Mouse (Mus musculus) heart, embryonic 11.5 days (tissue): ENCODE measurements around the gene Mapk9. TPM values are rescaled to one million over a fixed set of nuclear protein-coding genes. Genes with fewer than 3 reads are reported as not detected.

Experiments used
- ATAC-seq: fragments of 200-750 bp; cut with Nextera tagmentation; replicated peaks from 2 replicates; pipeline ENCODE4 v1.8.0; 2017; ENCODE audit warnings: moderate library complexity; ENCODE audit not compliant: insufficient number of reproducible peaks, low FRiP score, low TSS enrichment
- H3K27ac ChIP-seq: fragments of 300-500 bp; sonication (generic); 2 replicates; pipeline ENCODE4 v1.5.1; 2014; ENCODE audit warnings: mild to moderate bottlenecking, low read depth, low read length
- H3K27me3 ChIP-seq: fragments of 300-500 bp; sonication (generic); 2 replicates; pipeline ENCODE4 v1.6.1; 2014; ENCODE audit warnings: mild to moderate bottlenecking, low read length, mixed read lengths; ENCODE audit not compliant: control insufficient read depth, insufficient read depth
- H3K36me3 ChIP-seq: fragments of 300-500 bp; sonication (generic); 2 replicates; pipeline ENCODE4 v1.6.1; 2014; ENCODE audit warnings: mild to moderate bottlenecking, low read length, moderate library complexity, mixed read lengths; ENCODE audit not compliant: control insufficient read depth, insufficient read depth
- H3K4me1 ChIP-seq: fragments of 300-500 bp; sonication (generic); 2 replicates; pipeline ENCODE4 v1.6.1; 2014; ENCODE audit warnings: low read length; ENCODE audit not compliant: control insufficient read depth, insufficient read depth
- H3K4me2 ChIP-seq: fragments of 300-500 bp; sonication (generic); 2 replicates; pipeline ENCODE4 v1.6.1; 2014; ENCODE audit warnings: mild to moderate bottlenecking, moderate library complexity
- H3K4me3 ChIP-seq: fragments of 300-500 bp; sonication (generic); 2 replicates; pipeline ENCODE4 v1.5.1; 2014; ENCODE audit warnings: low read depth, low read length
- H3K9ac ChIP-seq: fragments of 300-500 bp; sonication (generic); 2 replicates; pipeline ENCODE4 v1.6.1; 2014; ENCODE audit warnings: mild to moderate bottlenecking, low read depth, low read length, moderate library complexity
- H3K9me3 ChIP-seq: fragments of 300-500 bp; sonication (generic); replicated peaks from 2 replicates; pipeline ENCODE4 v1.6.1; 2016; ENCODE audit warnings: low read length; ENCODE audit not compliant: control insufficient read depth
- WGBS: fragments of 180-500 bp; shearing (Covaris S2); extraction: QIAGEN DNeasy Blood & Tissue Kit; methylation state at CpG from one replicate; pipeline ENCODE4 v1.1.7; 2014; ENCODE audit not compliant: insufficient replicate concordance; 5-methylcytosine and 5-hydroxymethylcytosine counted together
- microRNA-seq: library from miRNA; unstranded; fragments of <30 nt; microRNA quantifications from one replicate; pipeline ENCODE4, GENCODE M21; 2016; ENCODE audit warnings: borderline number of aligned reads
- polyA plus RNA-seq: library from polyadenylated mRNA; unstranded; fragments of >200 nt; fragmentation: Nextera tagmentation; extraction: Ambion mirVana; gene quantifications from 2 replicates; pipeline ENCODE4 v1.2.1, GENCODE M21; 2014

The Mapk9 gene
- polyA plus RNA-seq, 1 experiment from 2014 or later, result 35.8 TPM

DNA sequence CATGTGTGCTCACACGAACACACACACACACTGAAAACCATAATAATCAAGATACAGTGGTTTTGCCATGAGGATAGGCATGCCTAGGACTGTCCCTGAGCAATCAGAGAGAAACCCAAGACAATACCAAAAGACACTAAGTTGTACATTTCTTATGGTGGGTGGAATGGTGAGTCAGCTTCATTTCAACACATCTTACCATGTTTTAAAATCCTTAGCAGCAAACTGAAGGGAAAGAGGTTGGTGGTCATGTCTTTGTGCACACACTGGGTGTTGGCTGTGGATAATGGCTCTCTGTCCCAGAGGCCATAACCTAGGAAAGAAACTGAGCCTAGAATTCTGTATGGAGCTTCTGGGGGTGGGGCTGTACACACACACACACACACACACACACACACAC lies 87.3 kb downstream of the Mapk9 start:
- ATAC-seq, result no peak
- peaks cover 12% of the 10 kb centered on the region for H3K4me1 ChIP-seq
- H3K36me3 ChIP-seq, result no peaks in the 10 kb centered on the region
- H3K27me3 ChIP-seq, result peaks cover 19% of the 10 kb centered on the region
- no peak overlapping the region for H3K4me3 ChIP-seq
- 85% methylated on average over 1 of the region's 1 CpGs for WGBS
- H3K27ac ChIP-seq, result no peak overlapping the region
- no peaks in the 10 kb centered on the region for H3K9me3 ChIP-seq
- no peak overlapping the region for H3K4me2 ChIP-seq
- H3K9ac ChIP-seq, result no peak overlapping the region

DNA sequence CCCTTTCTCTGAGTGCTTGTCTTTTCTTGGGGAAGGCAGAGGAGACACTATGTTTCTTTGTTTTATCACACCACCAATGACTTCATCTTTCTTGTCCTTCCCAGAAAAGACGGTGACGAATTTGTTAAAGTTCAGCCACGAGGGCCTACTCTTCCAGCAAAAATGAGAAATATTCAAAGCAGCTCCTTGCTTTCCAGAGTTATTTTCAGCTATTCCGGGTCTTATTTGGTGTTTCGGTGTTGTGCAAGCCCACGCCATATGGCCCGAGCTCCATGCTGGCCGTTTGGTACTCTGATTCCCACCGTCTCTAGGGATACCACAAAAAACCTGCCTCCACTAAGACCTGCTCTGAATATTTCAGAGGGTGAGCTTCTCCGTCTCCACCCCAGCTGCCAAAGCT lies 87.8 kb downstream of the Mapk9 start:
- Histone ChIP-seq H3K27me3 (peaks cover 19% of the 10 kb centered on the region), H3K9ac (no peak overlapping the region), H3K36me3 (no peaks in the 10 kb centered on the region), H3K27ac (0 out of 2 replicates have a peak overlapping the region, but pooled peaks have one; percentile 3), H3K4me3 (no peak overlapping the region), H3K4me1 (peaks cover 12% of the 10 kb centered on the region), H3K9me3 (no peaks in the 10 kb centered on the region), H3K4me2 (no peak overlapping the region)
- 65% methylated on average over 10 of the region's 10 CpGs for WGBS
- ATAC-seq, result no peak

Small RNA genes lying within 50 kb of the gene (microRNA-seq; reads per million reads assigned to microRNA genes)
- gene Gm23492, result not detected

Other genes starting within 250 kb of the Mapk9 start
- gene Flt4, start 237.5 kb upstream of the Mapk9 start, polyA plus RNA-seq, result 6.3 and 7.6 TPM in 2 replicates
- 0.86 and 1.1 TPM in 2 replicates for gene Scgb3a1, start 183.1 kb upstream of the Mapk9 start, polyA plus RNA-seq
- 35.5 and 38.7 TPM in 2 replicates for gene Cnot6, start 134.0 kb upstream of the Mapk9 start, polyA plus RNA-seq
- gene Gfpt2, start 52.6 kb upstream of the Mapk9 start, polyA plus RNA-seq, result 13.9 and 18.4 TPM in 2 replicates
- gene Rasgef1c, start 55.1 kb downstream of the Mapk9 start, polyA plus RNA-seq, result 0.13 and 0.45 TPM in 2 replicates
- 30.3 and 35.2 TPM in 2 replicates for gene Rnf130, start 178.6 kb downstream of the Mapk9 start, polyA plus RNA-seq